Mouse (Mus musculus) small intestine, adult 2 months (tissue): Measurements from ENCODE around the gene Pmf1.

Experiments used
- CTCF ChIP-seq: fragments of 200-500 bp; IDR thresholded peaks from 2 replicates; pipeline ENCODE4 v1.5.1; 2012; ENCODE audit warnings: low read depth, mild to moderate bottlenecking, control low read depth, inconsistent platforms, low read length, moderate library complexity, mixed read lengths; ENCODE audit not compliant: insufficient replicate concordance, insufficient read length; ENCODE audit errors: extremely low read depth
- POLR2A ChIP-seq: fragments of 200-500 bp; IDR thresholded peaks from 2 replicates; pipeline ENCODE4 v1.6.1; 2012; ENCODE audit warnings: low read depth, mild to moderate bottlenecking, control low read depth, inconsistent platforms, low read length, moderate library complexity

GRCm38 (mm10) chr3:88354396-88355165 lies 55.5 kb downstream of the Pmf1 start:
- TF ChIP-seq CTCF (no peak), POLR2A (no peak)
